Mouse (Mus musculus): ENCODE results near the gene Fbrs.
"Not testable (repeated sequence)": the region's sequence is repeated elsewhere in the genome, so short reads cannot be mapped to it uniquely, and the experiment has no call there.

Fbrs gene

DNA sequence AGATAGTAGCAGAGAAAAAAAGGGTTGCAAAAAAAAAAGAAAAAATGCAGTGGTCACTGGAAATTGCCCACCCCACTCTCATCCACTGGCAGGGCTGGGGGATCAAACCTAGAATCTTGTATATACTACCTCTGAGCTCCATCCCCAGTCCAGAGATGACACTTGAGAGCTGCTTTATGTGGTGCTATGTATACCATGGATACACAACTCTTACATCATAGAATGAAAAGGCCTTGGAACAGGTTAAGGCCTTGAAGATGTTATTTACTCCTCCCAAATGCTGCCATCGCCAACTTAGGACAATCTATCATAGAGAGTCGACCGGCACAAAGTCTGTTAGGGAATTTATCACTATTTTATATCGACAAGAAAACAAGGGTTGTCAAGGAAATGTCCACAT, 2.1 kb upstream of the Fbrs start:
- DNase-seq, result no peak

DNA sequence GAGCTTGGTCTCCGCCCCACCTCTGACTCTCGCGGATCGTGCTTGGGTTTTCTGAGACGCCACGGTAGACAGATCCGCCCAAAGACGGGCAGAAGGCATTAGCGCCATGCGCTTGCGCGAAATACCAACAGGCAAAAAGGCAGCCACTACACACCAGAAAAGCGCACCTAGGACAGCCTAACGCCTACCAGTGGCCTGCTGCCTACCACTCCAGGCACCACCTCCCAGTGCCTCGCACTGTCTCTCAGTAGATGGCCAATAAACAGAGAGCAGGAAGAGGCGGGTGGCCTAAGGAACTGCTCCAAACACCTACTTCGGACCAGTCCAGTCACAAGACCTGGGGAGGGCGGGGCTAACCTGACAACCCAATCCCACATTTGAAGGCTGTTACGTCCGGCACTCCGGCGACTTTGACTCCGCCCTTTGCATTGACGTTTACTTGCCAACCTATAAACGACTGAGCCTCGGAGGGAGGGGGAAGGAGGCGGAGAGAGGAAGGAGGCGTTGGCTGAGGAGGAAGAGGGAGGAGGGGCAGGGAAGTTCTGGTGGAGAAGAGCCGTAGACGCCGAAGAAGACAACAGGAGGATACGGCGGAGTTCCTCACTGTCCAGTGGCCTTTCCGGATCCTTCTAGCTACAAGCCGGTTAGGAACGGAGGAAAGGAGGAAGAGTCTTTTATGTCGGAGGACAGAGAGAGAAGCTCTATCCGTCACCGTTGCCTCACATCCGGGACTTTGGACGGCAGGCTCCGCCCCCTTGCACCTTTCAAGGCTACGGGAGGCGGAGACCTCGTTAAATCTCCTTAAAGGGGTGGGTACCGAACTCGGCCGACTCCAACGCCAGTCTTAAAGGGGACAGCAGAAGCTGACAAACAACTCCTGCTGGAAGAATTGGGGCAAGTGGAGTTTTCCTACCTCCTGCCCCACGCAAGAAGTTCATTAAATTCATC, 1.0 kb upstream of the Fbrs start:
- peak; percentile 100 for DNase-seq

DNA sequence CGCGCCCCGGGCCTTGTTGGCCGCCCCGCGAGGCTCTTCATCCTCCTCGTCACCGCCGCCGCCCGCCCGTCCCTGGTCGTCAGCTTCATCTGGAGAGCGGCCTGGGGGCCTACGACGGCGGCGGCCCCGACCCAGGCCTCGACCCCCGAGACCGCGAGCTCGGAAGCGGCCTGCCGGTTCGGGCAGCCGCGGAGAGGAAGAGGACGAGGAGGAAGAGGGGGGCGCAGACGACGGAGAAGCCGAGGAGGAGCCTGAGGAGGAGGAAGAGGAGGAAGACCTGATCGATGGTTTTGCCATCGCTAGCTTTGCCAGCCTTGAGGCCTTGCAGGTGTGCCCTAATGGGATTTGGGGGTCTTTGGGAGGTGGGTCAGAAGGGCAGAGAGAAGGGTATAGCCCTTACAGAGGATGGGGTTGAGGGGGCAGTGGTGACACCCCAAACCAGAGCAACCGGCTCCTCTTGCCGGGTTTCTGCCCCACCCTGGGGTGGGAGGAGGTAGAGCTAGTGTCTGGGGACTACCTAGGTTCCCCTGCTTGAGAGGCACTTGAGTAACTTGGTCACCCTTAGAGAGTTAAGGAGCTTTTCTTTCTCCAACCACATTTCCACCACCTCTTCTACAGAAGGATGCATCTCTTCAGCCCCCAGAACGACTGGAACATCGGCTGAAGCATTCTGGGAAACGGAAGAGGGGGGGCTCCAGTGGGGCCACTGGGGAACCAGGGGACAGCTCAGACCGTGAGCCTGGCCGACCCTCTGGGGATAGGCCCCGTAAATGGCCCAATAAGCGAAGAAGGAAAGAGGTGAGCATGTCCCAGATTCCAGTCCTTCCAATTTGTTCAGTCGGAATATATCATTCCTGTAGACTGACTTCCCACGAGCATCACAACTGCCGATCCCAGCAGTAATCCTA, 573 bp downstream of the Fbrs start:
- DNase-seq, result no peak

DNA sequence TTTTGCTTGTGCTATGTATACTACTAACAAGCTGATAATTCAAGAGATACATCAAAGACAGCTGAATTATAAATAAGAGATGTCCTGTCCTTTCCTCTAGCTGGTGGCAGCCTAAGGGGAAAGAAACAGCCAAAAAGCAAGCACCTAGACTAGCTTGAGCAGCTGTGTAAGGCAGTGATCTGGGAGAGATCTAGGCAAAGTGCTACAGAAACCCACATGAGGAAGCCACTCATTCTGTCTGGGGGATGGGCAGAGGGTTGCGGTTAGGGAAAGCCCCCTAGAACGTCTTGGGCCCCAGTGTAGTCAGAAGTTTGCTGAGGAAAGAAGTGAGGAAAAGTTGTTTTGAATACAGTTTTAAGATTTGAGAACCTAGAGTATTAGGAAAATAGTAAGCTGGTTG, 1.3 kb downstream of the Fbrs start:
- no peak for DNase-seq

DNA sequence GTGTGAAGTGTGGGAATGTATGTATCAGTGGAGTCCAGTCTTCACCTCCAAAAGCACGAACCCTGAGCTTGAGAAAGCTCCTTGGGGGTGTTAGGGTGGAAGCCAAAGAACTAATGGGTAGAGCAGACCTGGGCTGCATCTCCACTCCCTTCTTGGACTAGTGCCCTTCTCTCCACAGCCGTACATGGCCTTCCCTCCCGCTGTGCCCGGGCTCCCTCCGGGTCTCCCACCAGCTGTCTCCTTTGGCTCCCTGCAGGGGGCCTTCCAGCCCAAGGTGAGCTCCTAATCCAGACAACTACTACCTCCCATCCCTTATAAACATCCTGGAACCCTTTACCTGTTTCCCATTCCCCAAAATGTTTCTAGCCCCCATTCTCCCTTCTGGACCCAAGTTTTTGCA, 6.4 kb downstream of the Fbrs start:
- DNase-seq, result no peak

DNA sequence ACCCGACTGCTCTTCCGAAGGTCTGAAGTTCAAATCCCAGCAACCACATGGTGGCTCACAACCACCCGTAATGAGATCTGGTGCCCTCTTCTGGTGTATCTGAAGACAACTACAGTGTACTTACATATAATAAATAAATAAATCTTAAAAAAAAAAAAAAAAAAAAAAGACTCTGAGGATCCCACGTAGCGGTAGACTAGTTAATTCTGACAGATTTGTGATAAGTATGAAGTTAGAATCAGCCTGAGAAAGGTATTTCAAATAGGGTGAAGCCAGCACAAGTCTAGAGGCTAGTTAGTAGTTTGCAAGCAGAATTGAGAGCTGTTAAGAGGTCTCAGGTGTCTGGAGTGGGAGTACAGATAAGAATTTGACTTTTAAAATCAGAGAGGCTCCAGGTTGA, 9.4 kb downstream of the Fbrs start:
- not testable (repeated sequence) for DNase-seq

DNA sequence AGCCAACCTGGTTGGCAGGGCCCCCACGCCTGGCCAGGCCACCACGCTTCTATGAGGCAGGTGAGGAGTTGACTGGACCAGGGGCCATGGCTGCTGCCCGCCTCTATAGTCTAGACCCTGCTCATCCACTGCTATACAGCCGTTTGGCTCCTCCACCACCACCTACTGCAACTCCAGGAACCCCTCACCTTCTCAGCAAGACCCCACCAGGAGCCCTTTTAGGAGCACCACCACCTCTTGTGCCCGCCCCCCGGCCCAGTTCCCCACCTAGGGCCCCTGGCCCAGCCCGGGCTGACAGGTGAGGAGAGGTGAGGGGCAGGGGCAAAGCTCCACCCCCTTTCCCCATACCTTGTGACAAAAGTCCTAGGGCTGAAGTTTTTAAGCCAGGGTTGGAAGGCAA, 11.0 kb downstream of the Fbrs start:
- DNase-seq, result no peak

DNA sequence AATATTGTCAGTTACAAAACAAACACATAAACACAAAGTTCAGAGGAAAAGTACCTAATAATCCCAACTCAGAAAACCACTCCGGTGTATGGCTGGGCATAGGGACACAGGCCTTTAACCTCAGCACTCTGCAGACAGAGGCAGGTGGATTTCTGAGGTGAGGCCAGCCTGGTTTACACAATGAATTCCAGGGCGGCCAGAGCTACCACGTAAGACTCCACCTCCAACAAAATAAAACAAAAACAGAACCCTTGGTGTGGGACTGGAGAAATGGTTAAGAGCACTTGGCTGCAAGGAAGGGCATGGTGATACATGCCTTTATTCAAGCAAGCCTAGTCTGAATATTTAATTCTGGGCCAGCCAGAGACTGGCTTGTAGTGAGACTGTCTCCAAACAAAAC, 12.8 kb downstream of the Fbrs start:
- DNase-seq, result no peak

DNA sequence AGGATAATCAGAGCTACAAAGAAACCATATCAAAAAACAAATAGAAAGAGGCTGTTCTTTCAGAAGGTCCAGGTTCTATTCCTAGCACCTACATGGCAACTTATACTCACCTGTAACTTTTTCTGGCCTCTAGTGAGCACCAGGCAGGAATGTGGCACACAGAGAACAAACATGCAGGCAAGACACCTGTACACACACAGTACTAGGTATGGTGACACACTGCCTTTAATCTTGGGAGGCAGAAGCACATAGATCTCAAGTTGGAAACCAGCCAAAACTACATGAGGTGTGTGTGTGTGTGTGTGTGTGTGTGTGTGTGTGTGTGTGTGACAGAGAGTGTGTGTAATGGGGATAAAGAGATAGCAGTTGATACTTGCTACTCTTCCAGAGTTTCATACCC, 15.6 kb downstream of the Fbrs start:
- DNase-seq, result no peak

DNA sequence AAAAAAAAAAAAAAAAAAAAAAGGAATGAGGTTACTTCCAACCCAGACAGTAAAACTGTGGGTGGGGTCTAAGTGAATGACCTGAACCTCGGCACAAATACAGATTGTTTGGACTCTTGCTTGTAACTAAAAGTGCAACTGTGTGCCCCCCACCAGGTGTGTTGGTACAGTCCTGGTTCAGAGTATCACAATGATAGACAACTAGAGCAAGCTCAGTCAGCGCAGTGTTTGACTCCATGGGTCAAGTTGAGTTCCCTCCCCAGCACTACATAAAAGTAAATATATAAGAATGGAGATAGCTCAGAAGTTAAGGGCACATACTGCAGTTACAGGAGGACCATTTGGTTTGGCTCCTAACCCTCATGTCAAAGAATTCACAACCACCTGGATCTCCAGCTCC, 18.4 kb downstream of the Fbrs start:
- no peak for DNase-seq

DNA sequence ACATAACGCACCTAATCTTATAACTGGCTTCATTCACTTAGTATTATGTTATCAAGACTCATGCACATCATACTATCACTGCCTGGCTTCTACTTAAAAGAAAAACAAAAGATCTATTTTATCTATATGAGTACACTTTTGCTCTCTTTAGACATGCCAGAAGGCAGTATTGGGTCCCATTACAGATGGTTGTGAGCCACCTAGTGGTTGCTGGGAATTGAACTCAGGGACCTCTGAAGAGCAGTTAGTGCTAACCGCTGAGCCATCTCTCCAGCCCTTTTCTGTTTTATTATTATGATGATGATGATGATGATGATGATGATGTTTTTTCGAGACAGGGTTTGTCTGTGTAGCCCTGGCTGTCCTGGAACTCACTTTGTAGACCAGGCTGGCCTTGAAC, 19.4 kb downstream of the Fbrs start:
- no peak for DNase-seq

DNA sequence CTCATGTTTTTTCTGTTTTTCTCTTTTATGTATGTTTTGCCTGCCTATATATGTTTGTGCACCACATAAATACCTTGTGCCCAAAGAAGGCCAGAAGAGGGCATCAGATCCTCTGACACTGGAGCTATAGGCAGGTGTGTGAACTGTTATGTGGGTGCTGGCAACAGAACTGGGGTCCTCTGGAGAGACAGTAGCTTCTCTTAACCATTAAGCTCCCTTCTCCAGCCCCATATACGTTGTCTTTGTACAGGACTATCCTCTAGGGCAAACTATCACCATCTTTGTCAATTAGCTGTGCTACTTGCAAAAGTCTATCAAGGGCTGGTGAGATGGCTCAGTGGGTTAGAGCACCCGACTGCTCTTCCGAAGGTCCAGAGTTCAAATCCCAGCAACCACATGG, 29.3 kb downstream of the Fbrs start:
- no peak for DNase-seq

DNA sequence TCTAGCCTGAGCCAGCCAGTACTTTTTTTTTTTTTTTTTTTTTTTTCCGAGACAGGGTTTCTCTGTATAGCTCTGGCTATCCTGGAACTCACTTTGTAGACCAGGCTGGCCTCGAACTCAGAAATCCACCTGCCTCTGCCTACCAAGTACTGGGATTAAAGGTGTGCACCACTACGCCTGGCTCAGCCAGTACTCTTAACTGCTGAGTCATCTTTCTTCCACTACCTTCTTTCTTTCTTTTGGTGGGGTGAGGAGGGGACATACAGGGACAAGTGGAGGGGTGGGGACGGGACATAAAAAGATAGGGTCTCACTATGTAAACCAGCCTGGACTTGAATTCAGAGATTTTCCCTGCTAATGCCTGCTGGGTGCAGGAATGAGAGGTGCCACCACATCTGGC, 30.8 kb downstream of the Fbrs start:
- DNase-seq, result not testable (repeated sequence)

DNA sequence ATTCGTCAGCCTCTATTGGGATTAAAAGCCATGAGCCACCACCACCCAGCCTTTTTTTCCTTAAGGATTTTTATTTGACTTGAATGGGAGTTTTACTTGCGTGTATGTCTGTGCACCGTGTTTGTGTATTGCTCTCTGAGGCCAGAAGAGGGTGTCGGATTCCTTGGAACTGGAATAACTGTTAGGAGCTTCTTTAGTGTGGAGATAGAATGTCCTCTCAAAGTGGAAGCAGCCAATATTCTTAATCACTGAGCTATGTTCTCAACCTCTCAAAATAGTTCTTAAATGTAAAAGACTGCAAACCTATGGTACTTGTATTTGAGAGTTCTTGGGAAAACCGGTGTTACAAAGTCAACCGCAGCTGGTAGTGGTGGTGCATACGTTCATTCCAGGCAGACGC, 32.2 kb downstream of the Fbrs start:
- no peak for DNase-seq

DNA sequence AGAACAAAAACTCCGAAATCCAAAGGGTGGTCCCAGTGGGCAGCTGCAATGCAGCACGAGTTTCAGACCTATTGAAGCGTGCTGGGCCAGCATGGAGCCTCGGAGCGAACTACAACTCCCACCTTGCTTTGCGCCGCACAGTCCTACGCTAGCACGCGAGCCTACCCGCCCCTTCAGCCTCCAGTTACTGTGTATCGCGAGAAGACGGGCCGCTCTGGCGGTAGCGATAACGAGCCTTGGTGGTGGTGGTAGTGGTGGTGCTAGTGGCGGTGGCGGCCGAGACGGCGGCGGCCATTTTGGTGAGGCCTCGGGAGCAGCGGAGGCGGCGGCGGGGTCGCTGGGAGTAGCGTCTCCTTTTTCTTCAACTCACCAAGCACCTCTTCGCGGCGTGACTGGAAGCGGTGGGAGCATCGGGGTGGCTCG, 32.8 kb downstream of the Fbrs start, which contains the start of gene Srcap:
Srcap (plus strand) TSS at position 176 of the 423 bp plus-strand sequence.
- peak; percentile 96 for DNase-seq

DNA sequence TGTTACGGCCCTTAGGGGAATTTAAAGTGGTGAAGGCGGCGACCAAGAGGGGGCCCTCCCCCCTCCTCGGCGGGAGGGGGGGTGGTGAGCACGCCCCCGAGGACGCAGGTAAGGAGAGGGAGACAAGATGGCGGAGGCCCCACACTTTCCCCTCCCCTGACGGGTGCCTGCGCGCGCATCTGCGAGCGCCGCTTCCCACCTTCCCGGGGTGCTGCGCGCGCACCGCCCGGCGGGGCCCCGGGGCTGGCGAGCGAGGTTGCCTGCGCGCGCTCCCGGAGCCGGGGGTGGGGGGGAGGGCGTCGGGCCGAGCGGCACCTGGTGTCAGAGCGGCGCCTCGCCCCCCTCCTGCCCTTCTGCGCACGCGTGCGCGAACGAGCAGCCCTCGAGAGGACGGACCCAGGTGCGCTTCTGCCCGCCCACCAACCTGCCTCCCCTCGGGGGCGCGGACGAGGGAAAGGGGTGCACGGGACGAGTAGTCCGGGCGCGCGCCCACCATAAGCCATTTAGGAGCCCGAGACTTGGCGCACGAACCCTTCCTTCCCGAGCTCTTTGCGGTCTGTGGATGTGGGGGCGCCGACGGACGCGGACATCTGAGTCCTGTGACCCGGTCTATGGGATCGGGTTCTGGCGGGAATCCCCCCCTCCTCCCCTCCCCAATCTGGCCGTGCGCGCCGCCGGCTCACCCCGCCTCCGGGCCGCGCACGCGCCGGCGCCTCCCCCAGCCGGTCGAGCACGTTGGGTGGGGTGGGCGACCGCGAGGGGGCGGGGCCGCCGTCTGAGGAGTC, 33.4 kb downstream of the Fbrs start:
- DNase-seq, result peak; percentile 86

DNA sequence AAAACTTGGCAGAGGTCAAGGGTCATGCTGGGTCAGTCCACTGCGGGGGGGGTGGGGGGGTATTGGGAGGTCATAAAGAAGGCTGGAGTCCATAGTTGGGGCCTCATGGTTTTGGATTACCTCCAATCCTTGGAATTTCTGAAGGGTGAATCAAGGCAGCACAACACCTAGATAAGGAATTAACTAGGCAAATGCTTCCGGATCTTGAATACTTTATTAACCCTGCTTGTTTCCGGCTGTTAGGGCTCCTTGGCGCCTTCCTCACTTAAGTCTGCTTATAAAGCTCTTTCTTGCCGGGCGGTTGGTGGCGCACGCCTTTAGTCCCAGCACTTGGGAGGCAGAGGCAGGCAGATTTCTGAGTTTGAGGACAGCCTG, 34.0 kb downstream of the Fbrs start:
- peak; percentile 5 for DNase-seq

DNA sequence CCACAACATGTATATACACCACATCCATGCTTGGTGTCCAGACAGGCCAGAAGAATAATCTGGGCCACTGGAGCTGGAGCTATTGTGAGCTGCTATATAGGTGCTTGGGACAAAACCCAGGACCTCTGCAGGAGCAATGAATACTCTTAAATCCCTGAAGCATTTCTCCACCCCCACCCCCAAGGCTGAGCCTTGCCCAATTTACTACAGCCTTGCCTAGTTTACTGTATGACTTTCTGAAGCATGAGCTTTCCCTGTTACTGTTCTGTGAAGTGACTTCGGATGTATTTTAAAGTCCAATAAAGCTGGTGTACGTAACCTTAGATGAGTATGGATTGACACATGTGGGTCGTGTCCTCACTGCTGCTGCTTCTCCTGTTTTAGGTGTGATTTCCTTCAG, 34.8 kb downstream of the Fbrs start:
- DNase-seq, result no peak

DNA sequence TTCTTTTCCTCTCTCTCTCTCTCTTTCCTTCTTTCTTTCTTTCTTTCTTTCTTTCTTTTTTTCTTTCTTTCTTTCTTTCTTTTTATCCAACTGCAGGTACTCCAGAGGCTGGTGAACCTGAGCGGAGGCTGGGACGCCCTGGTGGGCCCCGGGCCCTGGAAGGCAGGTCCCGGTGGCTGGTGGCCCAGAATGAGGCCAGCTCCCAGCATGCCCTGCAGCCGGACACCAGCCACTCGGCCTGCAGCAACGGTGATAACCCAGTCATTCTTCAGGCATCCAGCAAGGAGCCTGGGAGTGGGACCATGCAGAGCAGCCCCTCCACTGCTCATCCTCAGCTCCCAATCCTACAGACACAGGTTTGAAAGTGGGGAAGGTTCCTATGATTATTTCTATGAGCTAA, 36.8 kb downstream of the Fbrs start:
- no peak for DNase-seq

DNA sequence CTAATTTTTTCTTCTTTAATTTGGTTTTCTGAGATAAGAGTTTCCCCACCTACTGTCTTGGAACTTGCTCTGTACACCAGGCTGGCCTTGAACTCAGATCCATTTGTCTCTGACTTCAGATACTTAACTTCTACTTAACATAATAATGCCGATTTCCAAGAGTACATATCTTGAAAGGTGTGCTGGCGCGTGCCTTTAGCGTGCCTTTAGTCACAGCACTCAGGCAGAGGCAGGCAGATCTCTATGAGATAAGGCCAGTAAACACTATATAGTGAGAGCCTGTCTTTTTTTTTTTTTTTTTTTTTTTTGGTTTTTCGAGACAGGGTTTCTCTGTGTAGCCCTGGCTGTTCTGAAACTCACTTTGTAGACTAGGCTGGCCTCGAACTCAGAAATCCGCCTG, 37.3 kb downstream of the Fbrs start:
- DNase-seq, result no peak

DNA sequence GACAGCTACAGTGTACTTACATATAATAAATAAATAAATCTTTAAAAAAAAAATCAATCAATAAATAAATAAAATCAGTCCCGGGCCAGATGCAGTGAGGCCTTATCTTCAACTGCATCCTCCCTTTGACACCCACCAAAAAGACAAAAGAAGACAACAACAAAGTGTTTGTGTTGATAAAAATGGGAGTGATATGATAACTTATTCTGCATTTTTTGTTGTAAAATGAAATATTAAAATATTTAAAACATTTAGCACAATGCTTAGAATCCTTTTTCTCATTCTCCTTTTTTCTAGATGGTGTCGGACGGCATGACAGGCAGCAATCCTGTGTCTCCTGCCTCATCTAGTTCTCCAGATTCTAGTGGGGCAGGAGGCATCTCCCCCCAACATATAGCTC, 40.3 kb downstream of the Fbrs start, which contains the start of gene Gm42715:
Gm42715 (plus strand) TSS at position 301 of the 400 bp plus-strand sequence.
- DNase-seq, result no peak

Measured in right cerebral cortex, adult 18-20 months (tissue).